Mouse (Mus musculus) bone marrow macrophage, adult 2 months (primary cell): ENCODE measurements around the gene Ss18l2.

Source experiments
- CTCF ChIP-seq: IDR thresholded peaks from 2 replicates; pipeline ENCODE4 v1.5.1; 2012; ENCODE audit warnings: low read depth, mild to moderate bottlenecking, low read length, moderate library complexity
- POLR2A ChIP-seq: IDR thresholded peaks from 2 replicates; pipeline ENCODE4 v1.6.1; 2012; ENCODE audit warnings: mild to moderate bottlenecking, low read depth, low read length, borderline replicate concordance

DNA sequence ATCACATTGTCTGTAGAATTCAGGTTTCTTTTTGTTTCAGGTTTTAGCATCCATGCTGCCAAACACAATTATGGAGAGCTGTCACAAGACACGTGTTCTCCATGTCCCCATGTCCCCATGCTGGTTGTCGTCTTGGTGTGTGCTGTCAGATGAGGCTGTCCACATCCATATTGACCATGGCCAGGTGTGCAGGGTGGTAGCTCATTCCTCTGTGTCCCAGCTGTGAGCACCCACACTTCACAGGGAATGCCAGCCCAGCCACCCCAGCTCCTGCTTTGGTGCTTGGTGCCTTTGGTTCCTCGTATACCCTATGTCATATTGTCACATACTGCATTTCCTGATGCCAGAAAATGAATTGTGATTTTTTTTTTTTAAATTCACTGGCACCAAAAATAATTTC lies 44.5 kb downstream of the Ss18l2 start:
- TF ChIP-seq CTCF (no peak), POLR2A (no peak)
